Comparison of ENCODE assay signal across 20 mouse cellular contexts in genomic region chr3:84851801-84852200, GRCm38 (mm10).
"Had no signal": no experiment of that assay in that cellular context is flagged by ENCODE, and none has a peak within 500 bp of the region (broad histone marks: within the 10 kb centered on the region; RNA-seq: fewer than 3 reads in every experiment).

No protein-coding gene starts in this region.

- DNase-seq: kidney, adult 18-20 months; kidney, postnatal 14 days; kidney, postnatal 4 days; left cerebral cortex, postnatal 4 days; liver, postnatal 0 days; right cerebral cortex, adult 18-20 months; right cerebral cortex, postnatal 14 days; right cerebral cortex, postnatal 4 days; thymus, postnatal 25 days had no signal

- H3K4me2 ChIP-seq: kidney, embryonic 15.5 days; limb, embryonic 12.5 days; limb, embryonic 15.5 days; liver, embryonic 11.5 days; lung, embryonic 15.5 days; midbrain, embryonic 12.5 days; midbrain, embryonic 15.5 days; neural tube, embryonic 12.5 days; neural tube, embryonic 15.5 days had no signal

- H3K4me1 ChIP-seq: limb, embryonic 12.5 days; midbrain, embryonic 12.5 days; midbrain, embryonic 15.5 days; neural tube, embryonic 12.5 days; neural tube, embryonic 15.5 days had no signal

- H3K27me3 ChIP-seq: kidney, embryonic 15.5 days; limb, embryonic 12.5 days; limb, embryonic 15.5 days; lung, embryonic 15.5 days; midbrain, embryonic 12.5 days; midbrain, embryonic 15.5 days; neural tube, embryonic 12.5 days; neural tube, embryonic 15.5 days had no signal

- H3K9me3 ChIP-seq: kidney, embryonic 15.5 days; limb, embryonic 12.5 days; limb, embryonic 15.5 days; lung, embryonic 15.5 days; midbrain, embryonic 12.5 days; midbrain, embryonic 15.5 days; neural tube, embryonic 12.5 days; neural tube, embryonic 15.5 days had no signal

- H3K4me3 ChIP-seq: kidney, embryonic 15.5 days; limb, embryonic 12.5 days; limb, embryonic 15.5 days; lung, embryonic 15.5 days; midbrain, embryonic 12.5 days; midbrain, embryonic 15.5 days; neural tube, embryonic 12.5 days; neural tube, embryonic 15.5 days had no signal

- ATAC-seq: liver, postnatal 0 days; midbrain, embryonic 15.5 days had no signal

- H3K36me3 ChIP-seq: kidney, embryonic 15.5 days; limb, embryonic 12.5 days; limb, embryonic 15.5 days; lung, embryonic 15.5 days; midbrain, embryonic 12.5 days; midbrain, embryonic 15.5 days; neural tube, embryonic 12.5 days; neural tube, embryonic 15.5 days had no signal

- H3K9ac ChIP-seq: kidney, embryonic 15.5 days; limb, embryonic 12.5 days; limb, embryonic 15.5 days; liver, embryonic 14.5 days; liver, postnatal 0 days; lung, embryonic 15.5 days; midbrain, embryonic 12.5 days; midbrain, embryonic 15.5 days; neural tube, embryonic 12.5 days; neural tube, embryonic 15.5 days had no signal

- H3K27ac ChIP-seq: kidney, embryonic 15.5 days; limb, embryonic 12.5 days; limb, embryonic 15.5 days; liver, embryonic 14.5 days; lung, embryonic 15.5 days; macrophage; midbrain, embryonic 12.5 days; midbrain, embryonic 15.5 days; neural tube, embryonic 12.5 days; neural tube, embryonic 15.5 days had no signal
